Mouse (Mus musculus): ENCODE results near the gene Gm49353. TPM values are rescaled to one million over a fixed set of nuclear protein-coding genes. Genes with fewer than 3 reads are reported as not detected.

Gene Gm49353
- polyA plus RNA-seq, 1 experiment: not detected

DNA sequence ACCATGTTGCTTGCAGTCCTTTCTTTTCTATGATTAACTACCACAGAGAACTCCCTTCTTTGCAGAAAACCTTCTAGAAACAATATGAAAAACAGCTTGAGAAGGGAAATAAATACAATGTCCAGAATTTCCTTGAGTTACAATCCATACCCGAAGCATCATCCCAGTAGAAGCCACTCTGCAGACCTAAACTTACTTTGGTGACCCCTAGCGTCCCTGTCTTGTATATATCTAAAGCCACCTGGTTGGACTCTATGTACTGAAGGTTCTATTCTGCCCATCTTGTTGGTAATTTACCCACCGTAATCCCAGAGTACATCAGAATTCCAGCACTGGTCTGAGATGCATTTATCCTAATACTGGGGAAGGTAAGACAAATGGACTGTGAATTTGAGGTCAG lies 1.1 kb downstream of the Gm49353 start:
- no peaks in the 10 kb centered on the region for H3K4me1 ChIP-seq (ENCODE audit: control insufficient read depth, insufficient read depth, low read length)
- H3K27ac ChIP-seq (ENCODE audit: insufficient read depth, low read depth, low read length): no peak overlapping the region
- TF ChIP-seq CTCF (IDR thresholded peaks at IDR 0.05; ENCODE audit: low read depth, low read length): no peak
- no peak for TF ChIP-seq POLR2A (IDR thresholded peaks at IDR 0.05; ENCODE audit: borderline replicate concordance, low read depth, low read length)
- no peak overlapping the region for H3K4me3 ChIP-seq (ENCODE audit: insufficient read depth, low read length)

DNA sequence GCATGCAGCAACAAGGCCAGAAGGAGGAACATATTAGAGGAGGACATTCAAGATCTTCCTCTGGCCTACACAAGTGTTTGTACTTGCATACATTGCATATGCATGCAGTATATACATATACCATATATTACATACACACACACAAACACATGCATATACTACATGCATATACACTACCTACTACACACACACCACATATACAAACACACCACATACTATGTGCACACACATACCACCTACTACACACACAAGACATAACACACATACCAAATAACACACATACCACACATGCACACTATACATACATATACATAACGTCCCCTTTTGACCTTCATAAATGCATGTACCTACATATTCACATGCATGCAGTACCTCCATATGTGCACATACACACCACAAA lies 1.9 kb downstream of the Gm49353 start:
- H3K4me3 ChIP-seq (ENCODE audit: insufficient read depth, low read length): no peak overlapping the region
- no peak overlapping the region for H3K27ac ChIP-seq (ENCODE audit: insufficient read depth, low read depth, low read length)
- TF ChIP-seq POLR2A (IDR thresholded peaks at IDR 0.05; ENCODE audit: borderline replicate concordance, low read depth, low read length): no peak
- TF ChIP-seq CTCF (IDR thresholded peaks at IDR 0.05; ENCODE audit: low read depth, low read length): no peak
- no peaks in the 10 kb centered on the region for H3K4me1 ChIP-seq (ENCODE audit: control insufficient read depth, insufficient read depth, low read length)

- Histone ChIP-seq H3K4me3 (ENCODE audit: insufficient read depth, low read length) (no peak overlapping the region), H3K27ac (ENCODE audit: insufficient read depth, low read depth, low read length) (no peak overlapping the region), H3K4me1 (ENCODE audit: control insufficient read depth, insufficient read depth, low read length) (no peaks in the 10 kb centered on the region)
- TF ChIP-seq CTCF (IDR thresholded peaks at IDR 0.05; ENCODE audit: low read depth, low read length) (no peak), POLR2A (IDR thresholded peaks at IDR 0.05; ENCODE audit: borderline replicate concordance, low read depth, low read length) (no peak)
Observed at GRCm38 (mm10) chr10:29206730-29207129, 8.0 kb downstream of the Gm49353 start.

DNA sequence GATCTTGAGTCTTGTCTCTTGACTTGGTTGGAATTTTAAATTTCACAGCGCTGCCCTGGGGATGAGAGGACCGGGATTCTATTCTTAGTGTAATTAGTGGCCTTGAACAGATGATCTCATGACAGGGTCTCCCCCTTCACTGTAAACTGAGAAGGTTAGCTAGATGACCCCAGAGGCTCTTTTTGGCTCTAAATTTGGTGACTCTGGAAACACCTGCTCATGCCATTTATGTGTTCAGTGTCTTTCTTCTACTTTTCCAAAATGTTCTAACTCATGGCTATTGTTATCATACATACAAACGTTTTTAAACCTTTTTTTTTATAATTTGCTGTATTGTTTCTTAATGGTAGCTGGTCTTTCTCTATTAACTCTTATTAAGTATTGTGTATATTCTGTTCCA lies 10.0 kb downstream of the Gm49353 start:
- TF ChIP-seq POLR2A (IDR thresholded peaks at IDR 0.05; ENCODE audit: borderline replicate concordance, low read depth, low read length): no peak
- no peak for TF ChIP-seq CTCF (IDR thresholded peaks at IDR 0.05; ENCODE audit: low read depth, low read length)

GRCm38 (mm10) chr10:29211453-29211852 lies 12.7 kb downstream of the Gm49353 start, which contains the start of gene 9330159F19Rik:
Gene 9330159F19Rik, plus strand, starts transcription at chr10:29211606.
- no peak within 1 kb of the TSS for H3K4me3 ChIP-seq (ENCODE audit: insufficient read depth, low read length)
- H3K27ac ChIP-seq (ENCODE audit: insufficient read depth, low read depth, low read length): no peak within 1 kb of the TSS
- no peaks in the 10 kb centered on the region for H3K4me1 ChIP-seq (ENCODE audit: control insufficient read depth, insufficient read depth, low read length)
- TF ChIP-seq POLR2A (IDR thresholded peaks at IDR 0.05; ENCODE audit: borderline replicate concordance, low read depth, low read length) (no peak), CTCF (IDR thresholded peaks at IDR 0.05; ENCODE audit: low read depth, low read length) (no peak)

More for the DNA sequence above, 10.0 kb downstream of the Gm49353 start:
- no peaks in the 10 kb centered on the region for H3K4me1 ChIP-seq (ENCODE audit: control insufficient read depth, insufficient read depth, low read length)
- H3K27ac ChIP-seq (ENCODE audit: insufficient read depth, low read depth, low read length): no peak overlapping the region
- H3K4me3 ChIP-seq (ENCODE audit: insufficient read depth, low read length): no peak overlapping the region

GRCm38 (mm10) chr10:29213534-29214100 lies 14.9 kb downstream of the Gm49353 start:
- no peak overlapping the region for H3K4me3 ChIP-seq (ENCODE audit: insufficient read depth, low read length)
- TF ChIP-seq POLR2A (IDR thresholded peaks at IDR 0.05; ENCODE audit: borderline replicate concordance, low read depth, low read length) (no peak), CTCF (IDR thresholded peaks at IDR 0.05; ENCODE audit: low read depth, low read length) (no peak)
- H3K27ac ChIP-seq (ENCODE audit: insufficient read depth, low read depth, low read length): no peak overlapping the region
- H3K4me1 ChIP-seq (ENCODE audit: control insufficient read depth, insufficient read depth, low read length): no peaks in the 10 kb centered on the region

DNA sequence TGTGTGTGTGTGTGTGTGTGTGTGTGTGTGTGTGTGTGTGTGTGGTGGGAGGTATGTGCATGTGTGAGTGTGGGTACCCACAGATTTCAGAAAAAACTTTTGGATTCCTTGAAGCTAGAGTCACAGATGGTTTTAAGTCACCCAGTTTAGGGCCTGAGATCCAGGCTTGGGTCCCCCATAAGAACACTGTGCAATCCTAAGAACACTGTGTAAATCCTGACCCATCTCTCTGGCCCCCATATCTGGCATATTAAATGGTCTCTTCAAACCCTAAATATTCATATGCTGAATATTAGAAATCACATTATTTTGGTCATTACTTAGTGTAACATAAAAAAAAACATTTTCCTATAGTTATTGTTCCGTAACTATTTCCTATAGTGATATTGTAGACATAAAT lies 18.2 kb downstream of the Gm49353 start:
- no peaks in the 10 kb centered on the region for H3K4me1 ChIP-seq (ENCODE audit: control insufficient read depth, insufficient read depth, low read length)
- TF ChIP-seq CTCF (IDR thresholded peaks at IDR 0.05; ENCODE audit: low read depth, low read length) (no peak), POLR2A (IDR thresholded peaks at IDR 0.05; ENCODE audit: borderline replicate concordance, low read depth, low read length) (no peak)
- H3K4me3 ChIP-seq (ENCODE audit: insufficient read depth, low read length): no peak overlapping the region
- H3K27ac ChIP-seq (ENCODE audit: insufficient read depth, low read depth, low read length): no peak overlapping the region

- Histone ChIP-seq H3K27ac (ENCODE audit: insufficient read depth, low read depth, low read length) (no peak overlapping the region), H3K4me1 (ENCODE audit: control insufficient read depth, insufficient read depth, low read length) (no peaks in the 10 kb centered on the region), H3K4me3 (ENCODE audit: insufficient read depth, low read length) (no peak overlapping the region)
- no peak for TF ChIP-seq POLR2A (IDR thresholded peaks at IDR 0.05; ENCODE audit: borderline replicate concordance, low read depth, low read length)
- no peak for TF ChIP-seq CTCF (IDR thresholded peaks at IDR 0.05; ENCODE audit: low read depth, low read length)
Observed at GRCm38 (mm10) chr10:29217451-29217850, 18.7 kb downstream of the Gm49353 start.

- TF ChIP-seq CTCF (IDR thresholded peaks at IDR 0.05; ENCODE audit: low read depth, low read length) (no peak), POLR2A (IDR thresholded peaks at IDR 0.05; ENCODE audit: borderline replicate concordance, low read depth, low read length) (no peak)
- Histone ChIP-seq H3K27ac (ENCODE audit: insufficient read depth, low read depth, low read length) (no peak overlapping the region), H3K4me3 (ENCODE audit: insufficient read depth, low read length) (no peak overlapping the region), H3K4me1 (ENCODE audit: control insufficient read depth, insufficient read depth, low read length) (no peaks in the 10 kb centered on the region)
Observed at GRCm38 (mm10) chr10:29225329-29225728, 26.6 kb downstream of the Gm49353 start.

- no peak for TF ChIP-seq POLR2A (IDR thresholded peaks at IDR 0.05; ENCODE audit: borderline replicate concordance, low read depth, low read length)
- TF ChIP-seq CTCF (IDR thresholded peaks at IDR 0.05; ENCODE audit: low read depth, low read length): no peak
- no peak overlapping the region for H3K27ac ChIP-seq (ENCODE audit: insufficient read depth, low read depth, low read length)
- peaks cover 3% of the 10 kb centered on the region for H3K4me1 ChIP-seq (ENCODE audit: control insufficient read depth, insufficient read depth, low read length)
- no peak overlapping the region for H3K4me3 ChIP-seq (ENCODE audit: insufficient read depth, low read length)
Observed at GRCm38 (mm10) chr10:29231208-29231607, 32.5 kb downstream of the Gm49353 start.

Other genes starting within 250 kb of the Gm49353 start
- not detected in 2 replicates for gene 2310057J18Rik, start 212.7 kb upstream of the Gm49353 start, polyA plus RNA-seq (2012; ENCODE audit: insufficient read depth, insufficient read length, missing spikeins)
- not detected in 2 replicates for gene Soga3, start 55.1 kb upstream of the Gm49353 start, polyA plus RNA-seq (2012; ENCODE audit: insufficient read depth, insufficient read length, missing spikeins)
- 0.27 TPM in 1 of 2 replicates, not detected in the other for gene 9330159F19Rik, start 12.7 kb downstream of the Gm49353 start, polyA plus RNA-seq (2012; ENCODE audit: insufficient read depth, insufficient read length, missing spikeins)
- 16.2 TPM in 2 replicates for gene Echdc1, start 114.2 kb downstream of the Gm49353 start, polyA plus RNA-seq (2012; ENCODE audit: insufficient read depth, insufficient read length, missing spikeins)
- gene Rnf146, start 163.5 kb downstream of the Gm49353 start, polyA plus RNA-seq (2012; ENCODE audit: insufficient read depth, insufficient read length, missing spikeins): 39.6 and 43.3 TPM in 2 replicates